Mouse (Mus musculus) thymus, postnatal 0 days (tissue): Measurements from ENCODE around the gene Klhl31. TPM values are rescaled to one million over a fixed set of nuclear protein-coding genes. Genes with fewer than 3 reads are reported as not detected.

ENCODE experiments used
- DNase-seq: peaks from one replicate; pipeline ENCODE4 v3.0.0-alpha.2; 2015; ENCODE audit warnings: low spot score
- polyA plus RNA-seq: library from polyadenylated mRNA; unstranded; fragments of >200 nt; fragmentation: Nextera tagmentation; extraction: Ambion mirVana; gene quantifications from 2 replicates; pipeline ENCODE4 v1.2.1, GENCODE M21; 2015

The Klhl31 gene
- polyA plus RNA-seq, 1 experiment from 2014 or later = 0.08 TPM

DNA sequence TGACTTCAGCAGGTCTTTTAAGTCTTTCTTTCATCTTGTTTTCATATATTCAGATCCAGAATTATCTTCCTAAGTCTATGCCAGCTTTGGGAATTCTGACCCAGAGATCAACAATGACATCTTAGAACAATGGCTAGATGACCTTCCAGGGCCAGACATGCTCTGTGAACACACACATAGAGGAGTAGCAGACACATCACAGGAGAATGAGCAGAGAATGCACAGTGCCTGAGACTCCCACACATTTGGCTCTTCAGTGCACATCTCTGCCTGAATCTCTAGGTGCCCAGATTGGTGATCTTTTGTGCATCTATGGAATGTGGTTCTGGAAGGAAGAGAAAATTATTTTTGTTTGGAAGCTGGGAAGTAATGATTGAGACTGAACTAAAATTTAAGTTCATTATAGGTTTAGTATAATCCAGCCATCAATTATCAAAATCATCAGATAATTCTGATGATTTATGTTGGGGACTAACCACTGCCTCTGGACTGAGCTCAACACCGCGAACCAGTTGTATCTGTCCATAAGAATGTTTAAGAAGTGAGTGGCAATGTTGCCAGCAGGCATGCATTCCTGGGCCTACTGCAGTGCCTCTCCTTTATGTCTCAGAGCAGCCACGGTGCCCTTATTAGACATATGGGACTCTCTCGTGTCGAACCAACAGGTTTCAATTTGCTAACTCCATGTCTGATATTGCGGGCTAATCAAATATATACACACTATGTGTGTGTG lies 12.8 kb upstream of the Klhl31 start:
- DNase-seq = no peak

DNA sequence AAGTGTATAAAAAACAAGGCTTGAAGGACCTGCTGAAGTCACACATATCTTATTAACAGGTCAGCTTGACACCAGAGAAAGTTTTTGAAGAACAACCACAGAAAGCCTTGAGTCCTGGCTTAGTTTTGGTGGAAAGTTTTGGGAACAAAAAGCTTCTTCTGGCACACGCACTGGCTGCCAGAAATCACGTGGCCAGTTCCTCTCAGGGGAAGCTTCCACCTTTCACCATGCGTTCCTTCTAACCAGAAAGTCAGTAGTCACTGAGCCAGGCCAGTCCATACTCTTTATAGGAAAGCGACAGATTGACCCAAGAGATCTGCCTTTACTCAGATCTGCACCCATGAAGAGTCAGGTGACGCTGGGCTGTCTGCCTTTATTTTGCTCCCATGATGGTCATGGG lies 12.1 kb upstream of the Klhl31 start:
- no peak for DNase-seq

DNA sequence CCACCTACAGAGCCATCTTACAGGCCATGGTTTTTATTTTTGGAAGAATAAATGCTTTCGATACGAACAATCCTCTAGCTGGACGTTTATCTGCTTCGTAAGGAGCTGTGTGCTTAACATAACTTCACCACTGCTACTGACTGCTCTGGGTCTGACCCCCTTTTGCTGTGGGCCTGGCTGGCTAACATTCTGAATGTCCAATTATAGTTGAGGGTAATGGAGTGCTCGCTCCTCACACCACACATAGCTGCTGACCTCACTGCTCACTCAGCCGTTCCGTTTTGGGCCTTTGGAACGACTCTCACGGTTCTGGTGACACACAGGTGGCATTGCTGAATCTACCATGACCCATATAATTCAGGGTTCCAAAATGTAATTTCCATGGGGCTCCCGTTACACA lies 7.6 kb upstream of the Klhl31 start:
- no peak for DNase-seq

DNA sequence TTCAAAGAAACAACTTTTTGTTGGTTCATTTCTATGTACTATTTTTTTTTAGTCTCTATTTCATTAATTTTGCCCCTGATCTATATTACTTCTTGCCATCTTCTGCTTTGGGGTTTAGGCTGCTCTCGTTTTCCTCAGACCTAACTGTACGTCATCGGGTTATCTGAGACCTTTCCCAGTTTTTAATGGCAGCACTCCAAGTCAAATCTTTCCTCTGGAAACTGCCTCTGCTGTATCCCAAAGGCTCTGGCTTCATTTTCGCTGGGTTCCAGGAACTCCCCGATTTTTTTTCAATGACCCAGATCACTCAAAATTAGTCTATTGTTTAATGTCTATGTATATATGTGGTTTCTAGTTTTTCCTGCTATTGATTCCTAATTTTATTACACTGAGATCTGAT lies 6.6 kb upstream of the Klhl31 start:
- no peak for DNase-seq

DNA sequence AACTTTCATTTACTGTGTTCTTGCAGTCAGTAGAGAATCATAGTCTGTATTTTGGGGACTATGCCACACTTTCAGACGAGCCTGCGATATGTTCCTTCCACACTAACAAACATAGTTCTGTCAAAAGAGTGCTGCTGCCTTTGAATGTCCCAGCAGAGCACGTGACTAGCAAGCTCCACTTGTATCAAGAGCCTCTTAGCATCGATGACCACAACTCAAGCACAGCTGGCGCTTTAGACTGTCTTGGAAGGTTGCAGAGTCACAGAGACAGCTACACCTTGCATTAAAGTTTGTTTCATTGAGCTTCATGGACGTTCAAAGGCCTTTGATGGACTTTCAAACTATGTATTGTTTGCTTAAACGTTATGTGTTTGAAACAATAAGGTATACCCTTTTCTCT lies 5.5 kb upstream of the Klhl31 start:
- no peak for DNase-seq

DNA sequence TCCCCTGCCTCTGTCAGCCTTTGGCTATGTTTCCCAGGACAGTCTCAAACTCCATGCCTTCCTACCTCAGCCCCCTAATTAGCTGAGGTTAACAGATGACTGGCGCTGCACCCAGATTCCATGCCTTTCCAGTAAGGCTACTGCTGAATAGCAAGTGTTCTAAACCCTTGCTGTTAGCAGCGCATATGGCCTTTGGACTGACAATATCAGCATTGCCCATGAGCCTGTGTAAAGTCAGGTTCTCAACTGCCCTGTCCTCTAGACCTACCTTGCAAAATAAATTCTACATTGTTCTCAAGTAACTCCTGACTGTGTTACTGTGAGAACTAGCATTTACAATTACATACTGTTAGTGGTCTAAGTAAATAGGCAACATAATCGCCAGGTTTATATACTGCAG lies 3.9 kb upstream of the Klhl31 start:
- no peak for DNase-seq

DNA sequence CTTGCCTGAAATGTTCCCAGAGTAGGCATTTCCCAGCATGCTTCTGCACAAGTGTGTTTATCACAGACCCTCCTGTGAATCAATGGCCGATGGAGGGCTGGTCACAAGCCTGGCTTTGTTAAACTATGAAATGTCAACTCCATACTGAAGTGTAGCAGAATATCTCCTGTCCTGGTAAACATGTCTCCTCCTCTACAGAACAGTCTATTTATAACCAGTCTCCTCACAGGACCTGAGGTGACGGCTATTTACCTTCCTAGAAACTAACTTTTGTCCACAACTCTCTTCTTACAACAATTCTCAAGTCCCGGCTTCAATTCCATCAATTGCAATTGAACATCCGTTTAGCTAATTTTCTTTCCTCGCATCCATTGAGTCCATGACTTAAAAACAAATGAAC lies 297 bp upstream of the Klhl31 start:
- DNase-seq = no peak

DNA sequence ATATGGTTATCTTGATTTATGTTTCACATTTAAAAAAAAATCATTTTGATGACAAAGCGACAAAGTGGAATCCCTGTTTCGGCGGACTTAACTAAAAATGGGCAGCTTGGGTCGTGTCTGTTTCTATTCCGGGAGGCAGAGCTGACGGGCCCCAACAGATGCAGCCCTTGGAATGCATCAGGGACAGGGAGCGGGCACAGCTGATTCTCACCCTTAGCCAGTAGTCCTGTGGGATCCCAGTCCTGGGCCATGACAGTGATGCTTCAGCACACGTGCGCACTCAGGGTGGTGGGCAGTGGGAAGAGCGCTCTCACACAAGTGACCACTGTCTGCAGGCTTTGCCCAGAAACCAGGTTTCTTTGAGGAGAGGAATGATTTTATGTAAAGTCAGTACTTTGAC lies 1.1 kb downstream of the Klhl31 start:
- DNase-seq = no peak

DNA sequence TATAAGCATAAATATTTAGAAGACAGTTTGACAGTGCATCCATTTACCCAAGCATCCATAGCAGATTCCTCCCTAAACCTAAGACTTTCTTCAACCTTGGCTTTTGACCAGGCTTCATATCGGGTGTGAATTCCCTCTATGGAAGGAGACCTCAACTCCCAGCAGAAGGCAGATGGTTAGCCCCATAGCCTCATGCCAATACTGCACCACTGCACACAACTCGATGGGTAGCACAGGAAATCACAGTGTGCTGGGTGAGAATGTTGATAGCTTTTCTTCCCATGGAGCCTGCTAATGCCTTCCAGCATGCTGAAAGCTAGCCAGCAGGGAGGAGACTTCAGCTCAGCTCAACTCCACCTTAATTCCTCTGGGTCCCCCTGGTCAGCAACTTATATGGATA lies 8.9 kb downstream of the Klhl31 start:
- no peak for DNase-seq

DNA sequence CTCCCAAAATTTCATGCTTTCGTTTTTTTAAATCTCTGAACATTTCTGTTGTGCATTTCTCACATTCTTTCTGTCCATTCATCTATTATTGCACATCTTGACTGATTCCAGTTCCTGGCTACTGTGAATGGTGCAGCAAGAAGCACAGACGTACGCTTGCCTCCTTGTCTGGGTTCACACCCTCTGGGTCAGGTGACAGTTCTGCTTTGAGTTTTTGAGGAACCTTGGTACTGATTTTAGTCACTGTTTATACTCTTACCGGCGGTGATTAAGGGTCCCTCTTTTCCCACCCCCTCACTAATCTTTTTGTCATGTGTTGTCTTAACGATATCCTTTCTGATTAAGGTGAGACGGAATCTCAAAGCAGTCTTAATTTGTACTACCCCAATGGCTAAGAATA lies 15.5 kb downstream of the Klhl31 start:
- no peak for DNase-seq

DNA sequence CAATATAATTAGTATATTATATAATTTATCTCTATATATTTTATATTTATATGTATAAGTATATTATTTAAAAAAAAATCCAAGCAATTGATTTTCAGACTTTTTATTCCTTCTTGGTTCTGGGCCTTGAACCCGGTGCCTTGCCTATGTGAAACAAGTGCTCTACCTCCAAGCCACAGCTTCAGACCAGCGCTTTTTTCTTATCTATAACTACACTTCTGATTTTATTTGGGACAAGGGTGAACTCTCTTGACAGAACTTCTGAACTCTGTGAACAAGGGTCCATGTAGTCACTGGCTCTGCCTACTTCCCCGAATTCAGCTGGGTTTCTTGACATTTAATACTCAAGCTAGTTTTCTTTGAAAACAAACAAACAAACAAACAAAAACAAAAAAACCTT lies 17.6 kb downstream of the Klhl31 start:
- no peak for DNase-seq

DNA sequence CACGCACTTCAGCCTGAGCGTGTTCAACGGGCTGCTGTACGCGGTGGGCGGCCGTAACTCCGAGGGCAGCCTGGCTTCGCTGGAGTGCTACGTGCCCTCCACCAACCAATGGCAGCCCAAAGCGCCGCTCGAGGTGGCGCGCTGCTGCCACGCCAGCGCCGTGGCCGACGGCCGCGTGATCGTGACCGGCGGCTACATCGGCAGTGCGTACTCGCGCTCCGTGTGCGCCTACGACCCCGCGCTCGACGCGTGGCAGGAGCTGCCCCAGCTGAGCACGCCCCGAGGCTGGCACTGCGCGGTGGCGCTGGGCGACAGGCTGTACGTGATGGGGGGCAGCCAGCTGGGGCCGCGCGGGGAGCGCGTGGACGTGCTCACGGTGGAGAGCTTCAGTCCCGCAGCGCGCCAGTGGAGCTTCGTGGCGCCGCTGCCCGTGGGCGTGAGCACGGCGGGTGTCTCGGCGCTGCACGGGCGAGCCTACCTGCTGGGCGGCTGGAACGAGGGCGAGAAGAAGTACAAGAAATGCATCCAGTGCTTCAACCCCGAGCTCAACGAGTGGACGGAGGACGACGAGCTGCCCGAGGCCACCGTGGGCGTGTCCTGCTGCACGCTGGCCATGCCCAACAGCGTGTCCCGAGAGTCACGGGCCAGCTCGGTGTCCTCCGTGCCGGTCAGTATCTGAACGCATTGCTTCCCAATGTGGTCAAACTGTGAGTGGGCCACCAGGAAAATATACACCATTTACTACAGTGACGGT lies 19.1 kb downstream of the Klhl31 start:
- DNase-seq = peak; percentile 27

DNA sequence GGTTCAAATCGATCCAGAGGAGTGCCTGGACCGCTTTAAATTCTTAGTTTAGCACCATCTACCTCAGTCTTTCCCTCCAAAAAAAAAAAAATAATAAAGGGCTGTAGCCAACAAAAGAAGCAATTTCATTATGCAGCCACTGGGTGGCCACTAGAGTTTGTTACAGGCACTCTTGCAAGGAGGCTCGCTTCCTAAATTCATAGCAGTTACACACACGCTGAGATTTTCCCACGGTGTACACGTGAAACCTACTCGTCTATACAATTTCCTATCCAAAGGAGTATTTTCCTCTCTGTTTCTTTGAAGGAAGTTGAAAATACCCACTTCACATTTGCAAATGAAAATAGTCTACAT lies 19.6 kb downstream of the Klhl31 start:
- peak; percentile 65 for DNase-seq

DNA sequence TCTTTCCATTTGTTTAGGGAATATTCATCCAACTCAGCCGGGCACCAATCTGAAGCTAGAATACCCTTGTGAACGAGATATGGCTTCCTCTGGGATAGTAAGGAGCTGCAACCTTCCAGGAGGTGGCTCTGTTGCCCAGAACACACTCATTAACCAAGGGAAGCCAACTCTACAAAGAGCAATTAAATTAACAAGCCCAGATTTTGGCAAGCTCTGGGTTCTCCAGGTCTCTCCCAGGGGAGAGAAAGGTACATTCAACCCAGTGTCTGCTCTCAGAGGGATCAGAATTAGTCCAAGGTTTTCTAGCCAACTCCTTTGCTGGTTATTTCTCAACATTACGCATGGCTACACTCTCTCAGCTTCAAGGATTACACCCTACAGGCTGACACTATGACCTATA lies 26.6 kb downstream of the Klhl31 start:
- DNase-seq = no peak

DNA sequence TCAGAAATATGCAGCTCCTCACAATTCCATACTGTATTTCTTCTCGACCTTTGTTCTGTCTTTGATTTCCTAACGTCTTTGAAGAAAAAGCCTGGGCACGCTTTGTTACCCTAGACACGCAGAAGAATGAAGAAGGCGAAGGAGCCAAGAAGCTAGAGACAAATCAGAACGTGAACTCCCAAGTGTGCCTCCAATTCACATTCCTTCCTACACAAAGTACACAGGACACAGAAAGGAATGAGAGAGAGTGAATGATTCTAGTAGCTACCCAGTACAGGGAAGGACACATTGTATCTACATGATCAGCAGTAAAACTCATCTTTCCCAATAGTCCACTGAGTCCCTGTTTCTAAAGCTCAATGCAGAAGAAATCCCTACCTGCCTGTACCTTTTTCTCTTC lies 33.8 kb downstream of the Klhl31 start:
- DNase-seq = no peak

DNA sequence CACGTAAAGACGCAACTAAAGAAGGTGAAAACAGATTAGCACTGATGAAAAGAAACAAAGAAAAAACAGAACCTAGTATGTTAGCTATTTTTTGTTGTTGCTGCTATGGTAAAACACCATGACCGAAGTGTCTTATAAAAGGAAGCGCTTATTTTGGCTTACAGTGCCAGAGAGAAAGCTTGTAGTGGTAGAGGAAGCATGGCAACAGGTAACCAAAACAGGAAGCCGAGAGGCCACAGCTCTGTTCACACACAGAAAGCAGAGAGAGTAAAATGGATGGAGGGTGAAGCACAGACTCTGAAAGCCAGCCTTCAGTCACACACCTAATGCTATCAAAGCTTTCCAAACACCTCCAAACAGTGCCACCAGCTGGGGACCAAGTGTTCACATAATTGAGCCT lies 34.7 kb downstream of the Klhl31 start:
- DNase-seq = no peak

DNA sequence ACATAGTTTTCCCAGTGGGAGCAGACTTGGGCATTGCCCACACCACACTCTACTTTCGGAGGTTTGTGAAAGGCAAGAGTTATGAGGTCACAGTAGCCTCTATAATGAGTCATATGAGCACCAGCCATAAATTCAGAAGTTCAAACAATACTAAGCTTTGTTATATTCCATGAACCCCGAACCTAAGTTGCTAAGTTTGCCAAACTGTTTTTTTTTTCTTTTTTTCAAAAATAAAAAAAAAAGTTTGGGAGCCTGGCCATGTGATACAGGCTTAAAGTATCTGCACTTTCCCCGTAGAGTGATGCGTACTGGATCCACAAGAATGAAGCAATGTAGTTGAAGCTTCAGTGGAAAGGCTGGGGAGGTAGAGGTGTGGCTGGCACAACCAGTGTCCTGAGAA lies 36.9 kb downstream of the Klhl31 start:
- DNase-seq = no peak

DNA sequence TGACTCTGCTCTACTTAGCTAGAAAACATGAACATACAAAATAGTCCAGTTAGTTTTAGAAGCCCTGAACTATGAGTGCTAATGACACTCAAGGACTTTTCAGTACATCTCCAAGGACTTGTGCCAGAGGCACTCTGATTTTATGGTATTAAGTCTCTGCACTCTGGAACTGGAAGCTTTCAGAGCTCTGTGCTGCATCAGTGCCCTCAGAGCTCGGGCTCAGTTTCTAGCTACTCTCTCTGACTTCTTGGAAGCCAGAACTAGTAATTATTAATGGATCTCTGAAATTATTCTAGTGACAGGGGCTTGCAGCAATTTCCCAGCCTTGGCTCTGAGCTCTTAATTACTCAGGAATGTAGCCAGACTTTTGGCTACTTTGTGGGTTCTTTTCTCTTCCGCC lies 37.7 kb downstream of the Klhl31 start:
- no peak for DNase-seq

DNA sequence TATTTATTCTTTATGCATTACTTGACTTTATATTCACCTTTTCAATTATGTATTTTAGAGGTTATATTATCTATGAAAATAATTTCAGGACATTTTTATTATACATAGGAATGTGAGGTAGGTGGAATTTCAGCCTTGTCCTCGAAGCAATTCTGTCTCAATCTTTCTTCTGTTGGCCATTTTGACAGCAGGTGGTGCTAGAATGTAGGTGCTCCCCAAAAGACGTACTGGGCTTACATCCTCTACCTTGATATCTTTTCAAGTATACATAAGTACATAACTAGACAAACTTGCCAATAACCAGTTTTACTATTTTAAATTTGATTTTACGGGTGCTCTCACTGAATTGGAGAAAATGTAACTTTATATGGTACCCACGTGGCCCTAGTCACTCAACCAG lies 48.6 kb downstream of the Klhl31 start:
- DNase-seq = no peak

DNA sequence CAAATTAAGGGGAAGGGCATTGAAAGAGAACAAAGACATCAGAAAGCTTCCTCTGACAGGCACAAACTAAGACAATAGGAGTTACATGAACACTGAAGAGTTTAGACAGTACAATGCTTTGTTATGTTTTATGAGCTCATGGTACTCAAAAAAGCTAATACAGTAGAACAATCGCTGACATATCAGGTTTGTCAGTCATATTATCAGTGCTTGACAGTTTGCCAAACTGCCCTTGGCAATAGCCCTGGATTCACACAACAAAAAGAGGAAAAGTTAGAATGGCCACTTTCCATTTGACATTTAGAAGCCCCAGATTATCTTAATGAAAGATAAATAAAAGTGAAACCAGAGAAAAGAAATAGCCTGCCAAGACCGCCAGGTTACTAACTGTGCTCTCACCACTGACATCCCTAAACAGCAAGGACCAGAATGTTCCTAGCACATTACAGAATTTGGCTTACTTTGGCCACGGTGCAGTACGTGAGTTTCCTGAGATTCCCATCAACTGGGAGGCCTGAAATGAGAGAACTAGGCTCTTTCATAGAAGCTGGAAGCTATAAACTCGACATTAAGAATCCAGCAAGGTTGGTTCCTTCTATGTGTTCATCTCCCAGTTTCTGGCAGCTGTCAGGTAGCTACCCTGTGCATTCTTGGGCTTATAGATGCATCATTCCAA lies 49.7 kb downstream of the Klhl31 start:
- no peak for DNase-seq

DNA sequence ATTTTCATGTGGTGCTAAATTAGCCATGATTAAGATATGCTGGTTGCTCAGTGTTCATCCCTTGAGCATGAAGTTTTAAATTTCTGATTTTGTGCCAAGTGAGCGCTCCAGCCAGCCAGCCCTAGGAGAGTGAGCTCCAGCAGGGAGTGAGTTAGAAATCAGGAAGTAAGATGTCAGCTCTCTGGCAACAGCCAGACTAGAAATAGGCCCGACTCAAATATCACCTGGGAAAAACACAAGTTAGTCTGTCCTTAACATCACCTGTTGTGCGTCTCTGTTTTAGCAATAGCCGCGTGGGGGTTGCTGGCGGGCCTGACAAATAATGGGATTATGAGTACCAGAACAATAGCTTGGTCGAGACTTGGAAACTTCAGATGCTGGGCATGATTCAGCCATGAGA lies 56.4 kb downstream of the Klhl31 start:
- no peak for DNase-seq

DNA sequence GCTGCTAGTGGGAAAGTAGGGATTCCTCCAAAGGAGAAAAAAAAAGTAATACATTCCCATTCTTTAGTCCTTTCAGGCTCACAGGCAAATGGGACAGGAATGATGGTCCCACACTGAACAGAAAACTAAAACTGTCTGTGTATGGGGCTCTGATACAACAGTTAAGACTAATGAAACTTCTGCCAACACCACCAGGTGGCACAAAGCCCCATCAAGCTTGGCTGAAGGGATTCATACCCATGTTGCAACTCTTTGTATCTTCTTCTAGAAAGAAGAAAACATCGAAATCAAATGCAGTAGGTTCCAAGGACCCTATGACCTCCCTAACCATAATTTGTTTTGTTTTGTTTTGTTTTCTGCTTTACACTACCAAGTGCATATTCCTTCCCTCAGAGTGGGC lies 57.1 kb downstream of the Klhl31 start:
- no peak for DNase-seq

DNA sequence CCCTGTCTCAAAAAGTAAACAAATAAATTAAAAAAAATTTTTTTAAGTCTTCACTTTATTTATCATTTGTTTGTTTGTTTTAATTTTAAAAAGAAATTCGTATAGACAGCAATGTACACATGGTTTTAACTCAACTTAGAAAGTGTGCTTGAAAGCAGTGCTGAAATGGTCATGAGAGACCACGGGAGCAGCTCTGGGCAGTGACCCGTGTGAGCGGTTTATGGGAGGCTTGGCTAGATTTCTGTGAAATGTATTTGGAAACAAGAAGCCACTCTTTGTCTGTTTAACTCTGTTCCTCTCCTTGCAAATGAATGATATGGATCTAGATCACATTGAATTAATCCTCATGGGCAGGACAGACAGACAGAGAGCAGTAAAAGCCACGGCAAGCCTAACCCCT lies 59.3 kb downstream of the Klhl31 start:
- DNase-seq = no peak
